Mouse (Mus musculus) megakaryocyte, embryonic 14.5 days (primary cell): ENCODE measurements around the gene Ralgapb.

Source experiments
- FLI1 ChIP-seq: IDR thresholded peaks from 2 replicates; pipeline ENCODE4 v1.6.1; 2012; ENCODE audit warnings: low read length, inconsistent platforms, mixed read lengths
- GATA1 ChIP-seq: IDR thresholded peaks from 3 replicates; pipeline ENCODE4 v1.6.1; 2012; ENCODE audit warnings: mixed read lengths, low read length, inconsistent platforms, borderline replicate concordance

DNA sequence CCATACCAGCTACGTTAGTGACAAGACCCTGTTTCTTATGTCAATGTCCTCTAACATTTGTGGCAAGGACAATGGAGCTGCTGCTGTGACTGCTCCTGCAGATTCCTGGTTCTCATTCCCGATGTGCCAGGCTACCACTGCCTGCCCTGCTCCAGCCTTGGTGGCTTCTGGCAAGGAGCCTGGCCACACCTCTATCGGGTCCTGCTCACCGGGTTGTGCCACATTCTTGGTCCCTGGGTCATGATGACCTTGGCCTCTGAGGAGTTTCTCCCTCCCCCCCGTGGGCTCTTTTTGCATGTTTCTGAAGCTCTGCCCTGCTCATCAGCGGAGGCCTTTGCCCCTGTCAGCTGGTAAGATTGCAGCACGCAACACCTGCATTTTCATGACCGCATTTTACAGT is 113.4 kb downstream of the Ralgapb start:
- TF ChIP-seq GATA1: no peak
- no peak for TF ChIP-seq FLI1
